16 mouse cellular contexts compared by ENCODE assay signal in genomic region chr12:80340936-80341335, GRCm38 (mm10).
"Had no signal": no experiment of that assay in that cellular context is flagged by ENCODE, and none has a peak within 500 bp of the region (broad histone marks: within the 10 kb centered on the region; RNA-seq: fewer than 3 reads in every experiment).

No protein-coding gene starts in this region.

- ATAC-seq: intestine, embryonic 15.5 days; liver, embryonic 12.5 days had no signal

- H3K9me3 ChIP-seq: intestine, embryonic 15.5 days; kidney, embryonic 15.5 days; limb, embryonic 15.5 days; liver, embryonic 12.5 days; midbrain, embryonic 10.5 days; neural tube, embryonic 15.5 days; stomach, embryonic 15.5 days had no signal

- H3K27ac ChIP-seq: intestine, embryonic 15.5 days; kidney, embryonic 15.5 days; limb, embryonic 15.5 days; liver, embryonic 12.5 days; midbrain, embryonic 10.5 days; neural tube, embryonic 15.5 days; stomach, embryonic 15.5 days had no signal

- H3K9ac ChIP-seq: intestine, embryonic 15.5 days; kidney, embryonic 15.5 days; limb, embryonic 15.5 days; liver, embryonic 12.5 days; lung, embryonic 14.5 days; neural tube, embryonic 15.5 days; stomach, embryonic 15.5 days had no signal

- H3K4me3 ChIP-seq: intestine, embryonic 15.5 days; kidney, embryonic 15.5 days; limb, embryonic 15.5 days; liver, embryonic 12.5 days; midbrain, embryonic 10.5 days; myocyte; neural tube, embryonic 15.5 days; stomach, embryonic 15.5 days had no signal

- DNase-seq: kidney, adult 2 months; kidney, postnatal 14 days; layer of hippocampus, postnatal 36 days; lung, embryonic 14.5 days; lung, postnatal 10 days; lung, postnatal 4 days; midbrain, embryonic 14.5 days; thymus, postnatal 14 days had no signal

- H3K27me3 ChIP-seq: intestine, embryonic 15.5 days; kidney, embryonic 15.5 days; limb, embryonic 15.5 days; liver, embryonic 12.5 days; neural tube, embryonic 15.5 days; stomach, embryonic 15.5 days had no signal

- H3K4me2 ChIP-seq: intestine, embryonic 15.5 days; kidney, embryonic 15.5 days; limb, embryonic 15.5 days; liver, embryonic 12.5 days; lung, embryonic 14.5 days; neural tube, embryonic 15.5 days; stomach, embryonic 15.5 days had no signal
